ENCODE assay signal across 13 mouse cellular contexts in genomic region chr16:24501628-24502294, GRCm38 (mm10).
DNase-seq lines count a peak whose midpoint lies in the region; ATAC-seq and TF ChIP-seq lines count a peak whose summit lies in the region.
"Had no signal": no experiment of that assay in that cellular context is flagged by ENCODE, and none has a peak within 500 bp of the region (broad histone marks: within the 10 kb centered on the region; RNA-seq: fewer than 3 reads in every experiment).

No protein-coding gene starts in this region.

- H3K79me2 ChIP-seq in heart, adult 2 months (replicated peaks; ENCODE audit: control insufficient read depth, insufficient read depth, low read length), result peaks cover 8% of the 10 kb centered on the region

- peak; percentile 45 for TF ChIP-seq CTCF in heart, adult 2 months (IDR thresholded peaks at IDR 0.05)
- TF ChIP-seq CTCF in stomach, postnatal 0 days (IDR thresholded peaks at IDR 0.05; ENCODE audit: low read depth), result peak; percentile 28; the same call in 1 of the 2 replicates

- H3K4me1 ChIP-seq in heart, adult 2 months (ENCODE audit: control insufficient read depth, insufficient read depth, low read length), result peaks cover 6% of the 10 kb centered on the region
- no peaks in the 10 kb centered on the region for H3K4me1 ChIP-seq in midbrain, embryonic 15.5 days
- H3K4me1 ChIP-seq in midbrain, embryonic 10.5 days, result peaks cover 9% of the 10 kb centered on the region
- H3K4me1 ChIP-seq in hindbrain, embryonic 16.5 days (ENCODE audit: control insufficient read depth, insufficient read depth, low read depth, low read length), result no peaks in the 10 kb centered on the region; the same call in 1 of the 2 replicates
- H3K4me1 ChIP-seq in stomach, postnatal 0 days (replicated peaks; ENCODE audit: control insufficient read depth, insufficient read depth), result peaks cover 3% of the 10 kb centered on the region

- peak; percentile 56; the same call in 1 of the 2 replicates for ATAC-seq in midbrain, embryonic 15.5 days (replicated peaks)
- peak; percentile 38 for ATAC-seq in hindbrain, embryonic 16.5 days
- ATAC-seq in stomach, postnatal 0 days (ENCODE audit: low FRiP score, low TSS enrichment), result no peak
- no peak for ATAC-seq in megakaryocyte, adult 5-6 weeks (ENCODE audit: poor library complexity, severe bottlenecking)
- ATAC-seq: Patski had no signal

- no peak overlapping the region for H3K4me2 ChIP-seq in midbrain, embryonic 15.5 days
- H3K4me2 ChIP-seq in hindbrain, embryonic 16.5 days (ENCODE audit: low read length), result no peak overlapping the region
- H3K4me2 ChIP-seq in stomach, postnatal 0 days (replicated peaks; ENCODE audit: low read depth), result no peak overlapping the region

- no peak for TF ChIP-seq POLR2A in heart, adult 2 months (IDR thresholded peaks at IDR 0.05; ENCODE audit: insufficient read depth, low read depth, low read length)

- H3K9ac ChIP-seq in heart, adult 2 months (ENCODE audit: low read depth, low read length), result no peak overlapping the region
- H3K9ac ChIP-seq in midbrain, embryonic 15.5 days, result no peak overlapping the region
- no peak overlapping the region for H3K9ac ChIP-seq in hindbrain, embryonic 16.5 days (ENCODE audit: low read depth, low read length)
- no peak overlapping the region; the same call in 1 of the 2 replicates for H3K9ac ChIP-seq in stomach, postnatal 0 days (ENCODE audit: low read length)

- no peaks in the 10 kb centered on the region for H3K9me3 ChIP-seq in midbrain, embryonic 15.5 days
- no peaks in the 10 kb centered on the region for H3K9me3 ChIP-seq in midbrain, embryonic 10.5 days (replicated peaks)
- H3K9me3 ChIP-seq in hindbrain, embryonic 16.5 days (ENCODE audit: control insufficient read depth, low read length), result no peaks in the 10 kb centered on the region
- H3K9me3 ChIP-seq in stomach, postnatal 0 days (ENCODE audit: control insufficient read depth, low read length), result no peaks in the 10 kb centered on the region

- H3K4me3 ChIP-seq in heart, adult 2 months, result no peak overlapping the region
- H3K4me3 ChIP-seq in midbrain, embryonic 15.5 days, result no peak overlapping the region
- H3K4me3 ChIP-seq in midbrain, embryonic 10.5 days, result no peak overlapping the region
- H3K4me3 ChIP-seq in hindbrain, embryonic 16.5 days (ENCODE audit: low read length), result no peak overlapping the region
- no peak overlapping the region for H3K4me3 ChIP-seq in stomach, postnatal 0 days (ENCODE audit: low read depth, low read length)

- 57% methylated on average over 11 of the region's 11 CpGs for WGBS in heart, adult 2 months
- WGBS in midbrain, embryonic 15.5 days, result 79% methylated on average over 11 of the region's 11 CpGs
- 84% methylated on average over 11 of the region's 11 CpGs for WGBS in midbrain, embryonic 10.5 days
- WGBS in hindbrain, embryonic 16.5 days, result 77% methylated on average over 11 of the region's 11 CpGs
- WGBS in stomach, postnatal 0 days, result 73% methylated on average over 11 of the region's 11 CpGs

- DNase-seq in heart, adult 2 months, result peak in 1 of 2 experiments; percentile 29
- no peak for DNase-seq in heart, postnatal 14 days
- no peak for DNase-seq in midbrain, embryonic 10.5 days (ENCODE audit: low spot score)
- DNase-seq in stomach, postnatal 0 days (ENCODE audit: low spot score), result no peak
- DNase-seq: adrenal gland, adult 2 months; cerebellum, postnatal 14 days; kidney, adult 8-10 months; lung, adult 2 months had no signal

- intact Hi-C loops in heart, adult 2 months (cut with DNase I), result no loop called here
- intact Hi-C loops in heart, postnatal 14 days (cut with DNase I), result no loop called here

- peak; percentile 48; the same call in 1 of the 2 replicates for TF ChIP-seq EP300 in heart, adult 2 months (IDR thresholded peaks at IDR 0.05; ENCODE audit: insufficient read depth, low read depth, low read length)
- TF ChIP-seq EP300 in stomach, postnatal 0 days (optimal IDR thresholded peaks at IDR 0.05), result no peak

- H3K27me3 ChIP-seq in heart, adult 2 months (ENCODE audit: control insufficient read depth, insufficient read depth, low read length), result no peaks in the 10 kb centered on the region
- H3K27me3 ChIP-seq in midbrain, embryonic 15.5 days (replicated peaks), result no peaks in the 10 kb centered on the region
- no peaks in the 10 kb centered on the region for H3K27me3 ChIP-seq in midbrain, embryonic 10.5 days (ENCODE audit: low read depth, poor library complexity, severe bottlenecking)
- no peaks in the 10 kb centered on the region for H3K27me3 ChIP-seq in hindbrain, embryonic 16.5 days (replicated peaks; ENCODE audit: control insufficient read depth, insufficient read depth, low read length)
- H3K27me3 ChIP-seq in stomach, postnatal 0 days (ENCODE audit: control insufficient read depth, insufficient read depth, low read length), result no peaks in the 10 kb centered on the region
- H3K27me3 ChIP-seq: CH12.LX, Patski had no signal

- H3K27ac ChIP-seq in heart, adult 2 months, result peak overlapping the region; percentile 56
- no peak overlapping the region for H3K27ac ChIP-seq in midbrain, embryonic 15.5 days
- no peak overlapping the region for H3K27ac ChIP-seq in midbrain, embryonic 10.5 days (replicated peaks)
- H3K27ac ChIP-seq in hindbrain, embryonic 16.5 days (ENCODE audit: low read depth, low read length), result no peak overlapping the region
- H3K27ac ChIP-seq in stomach, postnatal 0 days (replicated peaks), result no peak overlapping the region

- peaks cover 3% of the 10 kb centered on the region; the same call in 1 of the 2 replicates for H3K36me3 ChIP-seq in heart, adult 2 months (ENCODE audit: control insufficient read depth, insufficient read depth, low read length)
- no peaks in the 10 kb centered on the region for H3K36me3 ChIP-seq in midbrain, embryonic 15.5 days (replicated peaks)
- H3K36me3 ChIP-seq in midbrain, embryonic 10.5 days, result no peaks in the 10 kb centered on the region
- H3K36me3 ChIP-seq in hindbrain, embryonic 16.5 days (ENCODE audit: control insufficient read depth, insufficient read depth, low read length), result no peaks in the 10 kb centered on the region
- no peaks in the 10 kb centered on the region for H3K36me3 ChIP-seq in stomach, postnatal 0 days (ENCODE audit: control insufficient read depth, insufficient read depth, low read length)

Comparison
In these comparisons a context has a peak if more than half of its experiments do, and no peak if none do; other contexts are left out.
1. ATAC-seq: peak in midbrain, embryonic 15.5 days (single experiment) and hindbrain, embryonic 16.5 days (single experiment); none in stomach, postnatal 0 days (single experiment) and megakaryocyte, adult 5-6 weeks (single experiment).